Mouse (Mus musculus) lung, embryonic 15.5 days (tissue): ENCODE data around the gene Atp6v0c. TPM values are rescaled to one million over a fixed set of nuclear protein-coding genes. Genes with fewer than 3 reads are reported as not detected.
A peak's percentile ranks its signal among the peaks of the same experiment; 100 is the strongest.

Source experiments
- ATAC-seq: fragments of 200-750 bp; cut with Nextera tagmentation; 2 replicates; pipeline ENCODE4 v1.8.0; 2017; ENCODE audit warnings: moderate number of reproducible peaks, borderline replicate concordance; ENCODE audit not compliant: low FRiP score, low TSS enrichment; ENCODE audit errors: extremely low read depth
- H3K27ac ChIP-seq: fragments of 300-500 bp; sonication (generic); 2 replicates; pipeline ENCODE4 v1.5.1; 2015; ENCODE audit warnings: moderate library complexity, mild to moderate bottlenecking, inconsistent platforms
- H3K27me3 ChIP-seq: fragments of 300-500 bp; sonication (generic); 2 replicates; pipeline ENCODE4 v1.6.1; 2015; ENCODE audit warnings: inconsistent platforms
- H3K36me3 ChIP-seq: fragments of 300-500 bp; sonication (generic); 2 replicates; pipeline ENCODE4 v1.6.1; 2015; ENCODE audit warnings: inconsistent platforms
- H3K4me1 ChIP-seq: fragments of 300-500 bp; sonication (generic); 2 replicates; pipeline ENCODE4 v1.6.1; 2015; ENCODE audit warnings: inconsistent platforms
- H3K4me2 ChIP-seq: fragments of 300-500 bp; sonication (generic); 2 replicates; pipeline ENCODE4 v1.6.1; 2015; ENCODE audit warnings: inconsistent platforms, mild to moderate bottlenecking, moderate library complexity
- H3K4me3 ChIP-seq: fragments of 300-500 bp; sonication (generic); 2 replicates; pipeline ENCODE4 v1.5.1; 2015; ENCODE audit warnings: mild to moderate bottlenecking, inconsistent platforms
- H3K9ac ChIP-seq: fragments of 300-500 bp; sonication (generic); 2 replicates; pipeline ENCODE4 v1.6.1; 2015; ENCODE audit warnings: inconsistent platforms
- H3K9me3 ChIP-seq: fragments of 300-500 bp; sonication (generic); 2 replicates; pipeline ENCODE4 v1.6.1; 2016; ENCODE audit warnings: inconsistent platforms
- WGBS: fragments of 180-500 bp; shearing (Covaris S2); methylation state at CpG from one replicate; pipeline ENCODE4 v1.1.7; 2015; 5-methylcytosine and 5-hydroxymethylcytosine counted together
- polyA plus RNA-seq: library from polyadenylated mRNA; unstranded; fragments of >200 nt; fragmentation: Nextera tagmentation; extraction: Ambion mirVana; gene quantifications from 2 replicates; pipeline ENCODE4 v1.2.1, GENCODE M21; 2015

The Atp6v0c gene
- polyA plus RNA-seq, 1 experiment from 2014 or later, result 447 TPM

DNA sequence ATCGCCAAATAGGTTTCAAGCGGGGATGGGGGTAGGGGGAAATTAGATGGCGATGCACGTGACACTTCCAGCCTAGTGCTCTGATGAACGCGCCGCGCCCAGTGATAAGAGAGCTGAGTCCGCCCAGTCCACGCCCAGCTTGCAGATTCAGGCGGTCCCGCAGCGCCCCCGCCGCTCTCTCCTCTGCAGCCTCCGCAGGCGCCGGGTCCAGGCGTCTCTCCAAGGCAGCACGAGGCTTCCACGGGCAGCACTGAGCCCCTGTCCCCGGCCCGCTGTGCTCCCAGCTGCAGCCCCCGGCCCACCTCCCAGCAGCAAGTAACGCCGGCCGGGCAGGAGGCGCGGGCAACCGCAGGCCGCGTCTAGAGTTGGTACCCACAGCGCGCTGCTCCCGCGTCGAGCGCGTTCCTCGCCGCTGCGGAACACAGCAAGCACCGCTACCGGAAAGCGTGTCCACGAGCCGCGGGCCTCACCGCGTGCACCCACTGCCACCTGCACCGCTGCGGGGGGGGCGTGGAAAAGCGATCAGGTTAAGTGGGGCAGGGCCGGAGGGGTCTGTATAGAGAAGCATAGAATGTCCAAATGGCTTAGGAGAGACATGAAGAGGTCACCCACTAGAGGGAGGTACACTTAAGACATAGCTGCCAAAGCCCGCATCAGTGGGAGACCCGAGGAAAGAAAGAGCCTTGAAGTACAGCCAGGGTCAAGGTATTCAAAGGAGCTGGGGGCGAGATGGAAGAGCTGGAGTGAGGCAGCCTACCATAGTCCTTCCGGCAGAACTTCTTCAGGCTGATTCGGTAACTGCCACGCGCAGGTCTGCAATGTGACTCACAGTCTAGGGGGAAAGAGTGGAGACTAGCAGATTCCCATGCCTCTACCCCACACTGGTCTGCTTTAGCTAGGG is 37.2 kb upstream of the Atp6v0c start:
- WGBS, result 4% methylated on average over 62 of the region's 62 CpGs
- H3K9ac ChIP-seq, result peak overlapping the region; percentile 76
- H3K36me3 ChIP-seq, result no peaks in the 10 kb centered on the region
- H3K4me2 ChIP-seq, result peak overlapping the region; percentile 98
- H3K9me3 ChIP-seq, result no peaks in the 10 kb centered on the region
- H3K4me1 ChIP-seq, result peaks cover 73% of the 10 kb centered on the region
- H3K27me3 ChIP-seq, result peaks cover 26% of the 10 kb centered on the region
- peak overlapping the region; percentile 59; the same call in 1 of the 2 replicates for H3K27ac ChIP-seq
- peak overlapping the region; percentile 75 for H3K4me3 ChIP-seq
- ATAC-seq, result 0 out of 2 replicates have a peak, but pooled peaks have one; percentile 8

DNA sequence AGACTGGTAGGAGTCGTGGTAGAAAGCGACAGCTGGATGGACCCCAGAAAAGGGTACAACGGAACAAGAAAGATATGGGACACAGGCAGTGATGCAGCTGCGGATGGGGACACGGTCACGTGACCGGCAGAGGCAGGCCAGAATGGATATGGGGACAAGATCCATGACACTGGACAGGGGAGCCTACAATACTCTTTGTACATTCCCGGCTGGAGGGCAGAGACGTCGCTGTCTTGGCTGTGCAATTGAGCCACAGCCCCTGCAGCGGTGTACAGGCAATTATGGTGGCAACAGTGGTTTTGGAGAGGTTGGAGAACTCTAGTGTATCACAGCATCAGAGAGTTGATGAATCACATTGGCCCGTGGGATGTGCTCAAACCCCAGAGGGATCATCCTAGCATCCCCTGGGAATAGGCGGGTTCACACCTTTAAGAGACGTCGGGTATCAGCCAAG is 36.4 kb upstream of the Atp6v0c start:
- peak; percentile 17; the same call in 1 of the 2 replicates for ATAC-seq

GRCm38 (mm10) chr17:24205284-24205888 is 35.9 kb upstream of the Atp6v0c start, which contains the start of gene Tbc1d24:
Tbc1d24 (minus strand) TSS chr17:24205562.
- H3K9ac ChIP-seq, result peak within 1 kb of the TSS; percentile 76
- H3K9me3 ChIP-seq, result no peaks in the 10 kb centered on the region
- H3K36me3 ChIP-seq, result no peaks in the 10 kb centered on the region
- H3K4me2 ChIP-seq, result peak within 1 kb of the TSS; percentile 98
- peaks cover 61% of the 10 kb centered on the region for H3K4me1 ChIP-seq
- H3K27me3 ChIP-seq, result peaks cover 22% of the 10 kb centered on the region
- peak within 1 kb of the TSS; percentile 75 for H3K4me3 ChIP-seq
- ATAC-seq, result peak; percentile 60
- H3K27ac ChIP-seq, result peak within 1 kb of the TSS; percentile 59
- WGBS, result under 1% methylated on average over 65 of the region's 65 CpGs

More for the DNA sequence above, 36.4 kb upstream of the Atp6v0c start:
- no peaks in the 10 kb centered on the region for H3K9me3 ChIP-seq
- peak overlapping the region; percentile 75 for H3K4me3 ChIP-seq
- peak overlapping the region; percentile 98 for H3K4me2 ChIP-seq
- 8% methylated on average over 15 of the region's 15 CpGs for WGBS
- peak overlapping the region; percentile 59 for H3K27ac ChIP-seq
- H3K27me3 ChIP-seq, result peaks cover 25% of the 10 kb centered on the region
- peak overlapping the region; percentile 76; the same call in 1 of the 2 replicates for H3K9ac ChIP-seq
- no peaks in the 10 kb centered on the region for H3K36me3 ChIP-seq
- peaks cover 65% of the 10 kb centered on the region for H3K4me1 ChIP-seq

GRCm38 (mm10) chr17:24204846-24205245 is 35.3 kb upstream of the Atp6v0c start:
- Histone ChIP-seq H3K4me1 (peaks cover 56% of the 10 kb centered on the region), H3K9me3 (no peaks in the 10 kb centered on the region), H3K27ac (0 out of 2 replicates have a peak overlapping the region, but pooled peaks have one; percentile 5), H3K36me3 (no peaks in the 10 kb centered on the region), H3K4me2 (peak overlapping the region; percentile 98), H3K9ac (peak overlapping the region; percentile 76), H3K4me3 (peak overlapping the region; percentile 75), H3K27me3 (peaks cover 22% of the 10 kb centered on the region)
- ATAC-seq, result no peak
- WGBS, result 7% methylated on average over 7 of the region's 7 CpGs

GRCm38 (mm10) chr17:24203611-24204534 is 34.4 kb upstream of the Atp6v0c start:
- Histone ChIP-seq H3K4me2 (peak overlapping the region; percentile 98; the same call in 1 of the 2 replicates), H3K9ac (no peak overlapping the region), H3K4me3 (no peak overlapping the region), H3K9me3 (no peaks in the 10 kb centered on the region), H3K4me1 (peaks cover 48% of the 10 kb centered on the region), H3K36me3 (no peaks in the 10 kb centered on the region), H3K27me3 (peaks cover 22% of the 10 kb centered on the region), H3K27ac (no peak overlapping the region)
- ATAC-seq, result no peak
- WGBS, result 64% methylated on average over 3 of the region's 3 CpGs

DNA sequence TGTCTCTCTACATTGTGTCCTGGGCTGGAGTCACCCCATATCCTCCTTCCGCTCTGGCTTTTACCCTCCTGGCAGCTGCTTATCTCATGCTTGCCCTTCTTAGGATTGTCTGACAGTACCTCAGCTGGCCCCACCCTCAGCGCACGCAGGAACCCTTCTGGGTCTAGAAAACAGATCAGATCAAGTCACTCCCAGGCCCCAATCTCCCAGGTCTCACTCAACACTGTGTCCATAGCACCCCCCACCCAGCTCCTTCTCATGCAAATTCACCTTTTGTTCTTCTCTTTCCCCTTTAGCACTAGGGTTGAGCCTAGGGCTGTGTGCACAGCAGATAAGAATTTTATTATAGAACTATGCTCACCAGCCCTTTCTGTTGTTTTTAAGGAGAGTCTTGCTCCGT is 33.6 kb upstream of the Atp6v0c start:
- no peaks in the 10 kb centered on the region for H3K36me3 ChIP-seq
- 46% methylated on average over 4 of the region's 4 CpGs for WGBS
- H3K9ac ChIP-seq, result no peak overlapping the region
- ATAC-seq, result no peak
- no peak overlapping the region for H3K4me2 ChIP-seq
- no peak overlapping the region for H3K27ac ChIP-seq
- H3K9me3 ChIP-seq, result no peaks in the 10 kb centered on the region
- no peak overlapping the region for H3K4me3 ChIP-seq
- peaks cover 40% of the 10 kb centered on the region for H3K4me1 ChIP-seq
- peaks cover 19% of the 10 kb centered on the region for H3K27me3 ChIP-seq

- no peak for ATAC-seq
- Histone ChIP-seq H3K9me3 (no peaks in the 10 kb centered on the region), H3K4me2 (no peak overlapping the region), H3K9ac (no peak overlapping the region), H3K27ac (no peak overlapping the region), H3K27me3 (peaks cover 2% of the 10 kb centered on the region), H3K4me1 (peaks cover 21% of the 10 kb centered on the region), H3K36me3 (no peaks in the 10 kb centered on the region), H3K4me3 (no peak overlapping the region)
- 79% methylated on average over 4 of the region's 4 CpGs for WGBS
Measured at GRCm38 (mm10) chr17:24201092-24201491, 31.6 kb upstream of the Atp6v0c start.

- Histone ChIP-seq H3K27me3 (no peaks in the 10 kb centered on the region), H3K9ac (no peak overlapping the region), H3K27ac (no peak overlapping the region), H3K36me3 (no peaks in the 10 kb centered on the region), H3K4me2 (no peak overlapping the region), H3K4me1 (peaks cover 12% of the 10 kb centered on the region), H3K4me3 (no peak overlapping the region), H3K9me3 (no peaks in the 10 kb centered on the region)
- 65% methylated on average over 4 of the region's 4 CpGs for WGBS
- no peak for ATAC-seq
Measured at GRCm38 (mm10) chr17:24199741-24200140, 30.2 kb upstream of the Atp6v0c start.

GRCm38 (mm10) chr17:24199252-24199651 is 29.8 kb upstream of the Atp6v0c start:
- H3K4me1 ChIP-seq, result peaks cover 7% of the 10 kb centered on the region

GRCm38 (mm10) chr17:24197032-24197824 is 27.7 kb upstream of the Atp6v0c start:
- no peaks in the 10 kb centered on the region for H3K4me1 ChIP-seq
- no peaks in the 10 kb centered on the region for H3K27me3 ChIP-seq
- no peak overlapping the region for H3K27ac ChIP-seq
- H3K36me3 ChIP-seq, result no peaks in the 10 kb centered on the region
- no peaks in the 10 kb centered on the region for H3K9me3 ChIP-seq
- 57% methylated on average over 15 of the region's 15 CpGs for WGBS
- ATAC-seq, result no peak
- H3K9ac ChIP-seq, result no peak overlapping the region
- no peak overlapping the region for H3K4me3 ChIP-seq
- no peak overlapping the region for H3K4me2 ChIP-seq

More at GRCm38 (mm10) chr17:24199252-24199651, 29.8 kb upstream of the Atp6v0c start:
- 71% methylated on average over 4 of the region's 4 CpGs for WGBS
- H3K4me2 ChIP-seq, result no peak overlapping the region
- no peaks in the 10 kb centered on the region for H3K27me3 ChIP-seq
- no peaks in the 10 kb centered on the region for H3K9me3 ChIP-seq
- no peak overlapping the region for H3K9ac ChIP-seq
- H3K27ac ChIP-seq, result no peak overlapping the region
- no peaks in the 10 kb centered on the region for H3K36me3 ChIP-seq
- ATAC-seq, result no peak
- H3K4me3 ChIP-seq, result no peak overlapping the region
